ENCODE assay signal across 19 mouse cellular contexts in genomic region chr14:103613573-103614271, GRCm38 (mm10). TPM values are rescaled to one million over a fixed set of nuclear protein-coding genes. Genes with fewer than 3 reads are reported as not detected.
A peak's percentile ranks its signal among the peaks of the same experiment; 100 is the strongest.
DNase-seq lines count a peak whose midpoint lies in the region; ATAC-seq and TF ChIP-seq lines count a peak whose summit lies in the region.
"Had no signal": no experiment of that assay in that cellular context is flagged by ENCODE, and none has a peak within 500 bp of the region (broad histone marks: within the 10 kb centered on the region; RNA-seq: fewer than 3 reads in every experiment).

No protein-coding gene starts in this region.

- 52% methylated on average over 6 of the region's 6 CpGs for WGBS in hindbrain, embryonic 14.5 days
- WGBS in hindbrain, embryonic 11.5 days: 88% methylated on average over 6 of the region's 6 CpGs
- 53% methylated on average over 6 of the region's 6 CpGs for WGBS in neural tube, embryonic 13.5 days
- 55% methylated on average over 6 of the region's 6 CpGs for WGBS in forebrain, embryonic 14.5 days
- WGBS in forebrain, postnatal 0 days: 24% methylated on average over 6 of the region's 6 CpGs

- no peaks in the 10 kb centered on the region for H3K4me1 ChIP-seq in hindbrain, embryonic 14.5 days (replicated peaks; ENCODE audit: control insufficient read depth, insufficient read depth, low read length)
- no peaks in the 10 kb centered on the region for H3K4me1 ChIP-seq in hindbrain, embryonic 11.5 days (replicated peaks; ENCODE audit: control insufficient read depth, insufficient read depth, low read length)
- H3K4me1 ChIP-seq in neural tube, embryonic 13.5 days (replicated peaks): no peaks in the 10 kb centered on the region
- H3K4me1 ChIP-seq in forebrain, embryonic 14.5 days (ENCODE audit: control insufficient read depth, insufficient read depth, low read length): no peaks in the 10 kb centered on the region
- no peaks in the 10 kb centered on the region for H3K4me1 ChIP-seq in forebrain, postnatal 0 days (ENCODE audit: insufficient read depth)
- H3K4me1 ChIP-seq: embryonic facial prominence, embryonic 12.5 days; heart, embryonic 13.5 days had no signal

- no peaks in the 10 kb centered on the region for H3K27me3 ChIP-seq in hindbrain, embryonic 14.5 days (ENCODE audit: control insufficient read depth, insufficient read depth, low read length)
- H3K27me3 ChIP-seq in hindbrain, embryonic 11.5 days (ENCODE audit: control insufficient read depth, insufficient read depth, low read length): no peaks in the 10 kb centered on the region
- H3K27me3 ChIP-seq in neural tube, embryonic 13.5 days: no peaks in the 10 kb centered on the region
- H3K27me3 ChIP-seq in forebrain, embryonic 14.5 days (replicated peaks; ENCODE audit: control insufficient read depth, insufficient read depth, low read length): no peaks in the 10 kb centered on the region
- no peaks in the 10 kb centered on the region for H3K27me3 ChIP-seq in forebrain, postnatal 0 days (ENCODE audit: insufficient read depth, low read length)
- H3K27me3 ChIP-seq: embryonic facial prominence, embryonic 12.5 days; heart, embryonic 13.5 days had no signal

- no peak for TF ChIP-seq CTCF in forebrain, postnatal 0 days (IDR thresholded peaks at IDR 0.05; ENCODE audit: low read depth)

- no peak overlapping the region for H3K4me2 ChIP-seq in hindbrain, embryonic 14.5 days (replicated peaks)
- no peak overlapping the region for H3K4me2 ChIP-seq in hindbrain, embryonic 11.5 days (replicated peaks; ENCODE audit: low read depth, low read length)
- no peak overlapping the region for H3K4me2 ChIP-seq in neural tube, embryonic 13.5 days
- H3K4me2 ChIP-seq in forebrain, embryonic 14.5 days (ENCODE audit: low read length): no peak overlapping the region
- H3K4me2 ChIP-seq in forebrain, postnatal 0 days (ENCODE audit: low read depth): no peak overlapping the region
- H3K4me2 ChIP-seq: embryonic facial prominence, embryonic 12.5 days; heart, embryonic 13.5 days had no signal

- no peak overlapping the region for H3K4me3 ChIP-seq in hindbrain, embryonic 14.5 days (replicated peaks; ENCODE audit: low read length)
- H3K4me3 ChIP-seq in hindbrain, embryonic 11.5 days (ENCODE audit: low read depth, low read length): no peak overlapping the region
- no peak overlapping the region for H3K4me3 ChIP-seq in neural tube, embryonic 13.5 days
- H3K4me3 ChIP-seq in forebrain, embryonic 14.5 days (ENCODE audit: low read depth, low read length): no peak overlapping the region
- H3K4me3 ChIP-seq in forebrain, postnatal 0 days (ENCODE audit: low read depth, low read length): no peak overlapping the region
- H3K4me3 ChIP-seq: embryonic facial prominence, embryonic 12.5 days; heart, embryonic 13.5 days had no signal

- no peaks in the 10 kb centered on the region for H3K36me3 ChIP-seq in hindbrain, embryonic 14.5 days (replicated peaks; ENCODE audit: control insufficient read depth, insufficient read depth)
- no peaks in the 10 kb centered on the region for H3K36me3 ChIP-seq in hindbrain, embryonic 11.5 days (ENCODE audit: control insufficient read depth, insufficient read depth, low read length)
- H3K36me3 ChIP-seq in neural tube, embryonic 13.5 days: no peaks in the 10 kb centered on the region
- H3K36me3 ChIP-seq in forebrain, embryonic 14.5 days (ENCODE audit: control insufficient read depth, insufficient read depth, low read length): no peaks in the 10 kb centered on the region
- no peaks in the 10 kb centered on the region for H3K36me3 ChIP-seq in forebrain, postnatal 0 days (ENCODE audit: insufficient read depth)
- H3K36me3 ChIP-seq: embryonic facial prominence, embryonic 12.5 days; heart, embryonic 13.5 days had no signal

- H3K9me3 ChIP-seq in hindbrain, embryonic 14.5 days (ENCODE audit: control insufficient read depth, low read length): no peaks in the 10 kb centered on the region
- no peaks in the 10 kb centered on the region for H3K9me3 ChIP-seq in hindbrain, embryonic 11.5 days (ENCODE audit: control insufficient read depth, low read length)
- H3K9me3 ChIP-seq in neural tube, embryonic 13.5 days: no peaks in the 10 kb centered on the region
- H3K9me3 ChIP-seq in forebrain, embryonic 14.5 days (replicated peaks; ENCODE audit: control insufficient read depth, low read length): no peaks in the 10 kb centered on the region
- H3K9me3 ChIP-seq in forebrain, postnatal 0 days (ENCODE audit: low read length): no peaks in the 10 kb centered on the region
- H3K9me3 ChIP-seq: embryonic facial prominence, embryonic 12.5 days; heart, embryonic 13.5 days had no signal

- no peak overlapping the region for H3K9ac ChIP-seq in hindbrain, embryonic 14.5 days
- no peak overlapping the region for H3K9ac ChIP-seq in hindbrain, embryonic 11.5 days (ENCODE audit: low read depth, low read length)
- H3K9ac ChIP-seq in neural tube, embryonic 13.5 days: no peak overlapping the region
- H3K9ac ChIP-seq in forebrain, embryonic 14.5 days (ENCODE audit: low read length): no peak overlapping the region
- H3K9ac ChIP-seq in forebrain, postnatal 0 days: no peak overlapping the region
- H3K9ac ChIP-seq: embryonic facial prominence, embryonic 12.5 days; heart, embryonic 13.5 days had no signal

- H3K27ac ChIP-seq in hindbrain, embryonic 14.5 days: no peak overlapping the region
- no peak overlapping the region for H3K27ac ChIP-seq in hindbrain, embryonic 11.5 days (ENCODE audit: low read depth, low read length)
- H3K27ac ChIP-seq in neural tube, embryonic 13.5 days (replicated peaks): no peak overlapping the region
- H3K27ac ChIP-seq in forebrain, embryonic 14.5 days (ENCODE audit: low read depth, low read length): no peak overlapping the region
- peak overlapping the region; percentile 62 for H3K27ac ChIP-seq in forebrain, postnatal 0 days (ENCODE audit: low read depth, low read length)
- H3K27ac ChIP-seq: embryonic facial prominence, embryonic 12.5 days; heart, embryonic 13.5 days; hindbrain, postnatal 0 days had no signal

- ATAC-seq in hindbrain, embryonic 14.5 days (ENCODE audit: low FRiP score): 0 out of 2 replicates have a peak, but pooled peaks have one; percentile 8
- no peak for ATAC-seq in hindbrain, embryonic 11.5 days (ENCODE audit: low FRiP score)
- ATAC-seq in neural tube, embryonic 13.5 days (ENCODE audit: low read depth): peak; percentile 43; the same call in 1 of the 2 replicates
- peak; percentile 88 for ATAC-seq in forebrain, embryonic 14.5 days
- peak; percentile 71; the same call in 1 of the 2 replicates for ATAC-seq in forebrain, postnatal 0 days
- ATAC-seq: hindbrain, postnatal 0 days had no signal

- intact Hi-C loops in heart, postnatal 36 days (cut with DNase I): no loop called here

- DNase-seq in hindbrain, embryonic 14.5 days (ENCODE audit: low spot score): peak; percentile 37
- no peak for DNase-seq in hindbrain, embryonic 11.5 days (ENCODE audit: low spot score)
- no peak for DNase-seq in neural tube, embryonic 10.5 days (ENCODE audit: extremely low spot score, low spot score)
- peak; percentile 73 for DNase-seq in forebrain, embryonic 14.5 days (ENCODE audit: low spot score)
- peak; percentile 13 for DNase-seq in forebrain, postnatal 0 days
- no peak for DNase-seq in heart, postnatal 36 days
- DNase-seq: adrenal gland, adult 8-10 months; adrenal gland, postnatal 36 days; cerebellum, adult 11-12 months; cerebellum, adult 9-10 months; cerebellum, postnatal 25 days; gastrocnemius, postnatal 36 days; heart, adult 11 months; kidney, adult 11 months had no signal

RNA-seq across cellular contexts. Expression of gene Slain1, which starts 36.3 kb away (rescaled TPM):
- polyA plus RNA-seq in hindbrain, embryonic 14.5 days (2014; fragmentation: Nextera tagmentation; extraction: Ambion mirVana): 28.4 and 31.6 TPM in 2 replicates
- polyA plus RNA-seq in hindbrain, embryonic 11.5 days (2014; fragmentation: Nextera tagmentation; extraction: Ambion mirVana): 13.3 and 14.9 TPM in 2 replicates
- polyA plus RNA-seq in neural tube, embryonic 13.5 days (2015; fragmentation: Nextera tagmentation; extraction: Ambion mirVana): 14.7 and 15.2 TPM in 2 replicates
- 23.5 and 27.1 TPM in 2 replicates for polyA plus RNA-seq in forebrain, embryonic 14.5 days (2014; fragmentation: Nextera tagmentation; extraction: Ambion mirVana)
- total RNA-seq in forebrain, postnatal 0 days (2014; rRNA removed): 100 and 104 TPM in 2 replicates
- 42.6 and 44.2 TPM in 2 replicates for polyA plus RNA-seq in forebrain, postnatal 0 days (2015; fragmentation: Nextera tagmentation; extraction: Ambion mirVana)
- under 1 TPM; 0.22 TPM for total RNA-seq in heart, postnatal 36 days (2021)
- total RNA-seq: gastrocnemius, adult 8-10 months had no signal

Comparison
In these comparisons a context has a peak if more than half of its experiments do, and no peak if none do; other contexts are left out.
1. DNase-seq: peak in hindbrain, embryonic 14.5 days (single experiment), forebrain, embryonic 14.5 days (single experiment) and forebrain, postnatal 0 days (single experiment); none in hindbrain, embryonic 11.5 days (single experiment), neural tube, embryonic 10.5 days (single experiment) and heart, postnatal 36 days (0 of 2).